Mouse (Mus musculus): ENCODE results near the gene Sirpa.

Gene Sirpa

DNA sequence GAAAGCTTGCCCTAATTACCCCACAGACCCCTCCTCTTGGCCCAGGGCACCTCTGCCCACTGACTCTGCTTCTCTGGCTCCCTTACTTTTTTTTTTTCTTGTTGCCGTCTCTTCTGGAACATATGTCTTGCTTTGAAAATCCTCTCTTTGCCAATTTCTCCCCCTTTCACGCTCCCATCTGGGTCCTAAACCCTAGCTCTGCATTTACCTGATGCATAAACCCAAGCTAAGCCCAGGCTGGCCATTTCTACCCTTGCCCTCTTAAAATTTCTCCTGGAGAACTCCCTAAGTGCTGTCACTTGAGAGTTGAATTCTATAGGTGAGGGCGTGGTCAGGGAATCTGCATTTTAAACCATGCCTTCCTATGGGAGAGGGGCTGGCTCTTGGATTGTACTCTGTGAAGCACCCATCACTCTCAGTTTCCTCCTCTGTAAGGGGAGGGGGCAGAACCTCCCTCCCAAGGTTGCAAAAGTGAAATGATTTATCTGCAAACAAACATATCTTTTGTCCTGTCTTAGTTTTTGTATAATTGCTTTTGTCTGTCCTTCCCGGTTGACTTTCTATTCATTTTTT, 18.8 kb upstream of the Sirpa start:
- Histone ChIP-seq H3K36me3 (ENCODE audit: control insufficient read depth, insufficient read depth, low read length, poor library complexity, severe bottlenecking) (no peaks in the 10 kb centered on the region), H3K27me3 (ENCODE audit: control insufficient read depth, insufficient read depth, low read length, poor library complexity, severe bottlenecking) (no peaks in the 10 kb centered on the region)
- DNase-seq (ENCODE audit: low read depth, low spot score): no peak

DNA sequence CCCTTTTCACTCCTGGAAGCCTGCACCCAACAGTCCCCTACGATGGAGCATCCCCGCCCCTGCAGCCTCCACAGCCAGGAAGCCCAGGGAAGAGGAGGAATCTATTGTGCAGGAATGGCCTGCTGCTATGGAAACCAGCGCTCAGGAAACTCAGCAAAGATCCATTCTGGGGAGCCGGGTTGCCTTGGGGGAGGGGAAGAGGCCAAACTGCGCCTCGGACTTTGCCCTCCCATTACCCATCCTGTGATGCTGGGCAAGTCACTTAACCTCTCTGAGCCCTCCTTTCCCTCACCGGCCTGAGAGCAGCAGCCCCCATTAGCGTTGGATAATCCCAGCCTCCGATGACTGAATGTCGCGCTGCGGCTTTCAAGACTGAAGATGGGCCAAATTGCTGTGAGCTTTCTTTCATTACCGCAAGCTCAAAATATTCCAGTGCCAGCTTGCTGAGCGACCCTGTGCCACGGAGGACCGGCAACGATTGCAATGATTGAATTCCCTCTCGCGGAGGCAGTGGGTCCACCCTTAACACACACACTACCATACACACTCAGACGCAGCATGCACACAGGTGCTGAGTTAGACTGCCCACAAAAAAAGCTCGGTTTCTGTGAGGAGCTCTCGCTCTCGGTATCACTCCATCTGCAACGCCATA, 18.1 kb upstream of the Sirpa start:
- no peaks in the 10 kb centered on the region for H3K27me3 ChIP-seq (ENCODE audit: control insufficient read depth, insufficient read depth, low read length, poor library complexity, severe bottlenecking)
- H3K36me3 ChIP-seq (ENCODE audit: control insufficient read depth, insufficient read depth, low read length, poor library complexity, severe bottlenecking): no peaks in the 10 kb centered on the region
- DNase-seq (ENCODE audit: low read depth, low spot score): no peak

GRCm38 (mm10) chr2:129575113-129575512, 17.5 kb upstream of the Sirpa start:
- Histone ChIP-seq H3K27me3 (ENCODE audit: control insufficient read depth, insufficient read depth, low read length, poor library complexity, severe bottlenecking) (no peaks in the 10 kb centered on the region), H3K36me3 (ENCODE audit: control insufficient read depth, insufficient read depth, low read length, poor library complexity, severe bottlenecking) (no peaks in the 10 kb centered on the region)
- peak; percentile 74 for DNase-seq (ENCODE audit: low read depth, low spot score)

- Histone ChIP-seq H3K36me3 (ENCODE audit: control insufficient read depth, insufficient read depth, low read length, poor library complexity, severe bottlenecking) (no peaks in the 10 kb centered on the region), H3K27me3 (ENCODE audit: control insufficient read depth, insufficient read depth, low read length, poor library complexity, severe bottlenecking) (no peaks in the 10 kb centered on the region)
- DNase-seq (ENCODE audit: low read depth, low spot score): no peak
Observed at GRCm38 (mm10) chr2:129576611-129577447, 15.8 kb upstream of the Sirpa start.

DNA sequence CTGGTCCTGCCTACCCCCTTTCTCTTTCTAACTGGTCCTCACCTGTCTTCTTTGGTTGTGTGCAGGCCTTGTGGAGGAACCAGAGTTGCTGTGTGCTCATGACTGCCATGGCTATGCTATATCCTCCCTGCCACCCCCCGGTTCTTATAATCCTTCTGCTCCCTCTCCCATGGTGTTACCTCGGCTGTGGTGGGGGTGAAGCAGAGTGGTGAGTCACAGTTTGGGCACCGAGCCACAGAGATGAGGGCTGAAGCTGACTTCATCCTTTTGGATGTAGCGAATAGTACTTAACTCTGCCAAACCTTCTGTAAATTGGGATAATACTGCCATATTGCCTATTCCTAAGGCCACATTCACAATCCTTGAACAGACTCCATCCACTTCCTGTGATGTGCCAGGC, 12.0 kb upstream of the Sirpa start:
- DNase-seq (ENCODE audit: low read depth, low spot score): no peak
- no peaks in the 10 kb centered on the region for H3K36me3 ChIP-seq (ENCODE audit: control insufficient read depth, insufficient read depth, low read length, poor library complexity, severe bottlenecking)
- H3K27me3 ChIP-seq (ENCODE audit: control insufficient read depth, insufficient read depth, low read length, poor library complexity, severe bottlenecking): no peaks in the 10 kb centered on the region

DNA sequence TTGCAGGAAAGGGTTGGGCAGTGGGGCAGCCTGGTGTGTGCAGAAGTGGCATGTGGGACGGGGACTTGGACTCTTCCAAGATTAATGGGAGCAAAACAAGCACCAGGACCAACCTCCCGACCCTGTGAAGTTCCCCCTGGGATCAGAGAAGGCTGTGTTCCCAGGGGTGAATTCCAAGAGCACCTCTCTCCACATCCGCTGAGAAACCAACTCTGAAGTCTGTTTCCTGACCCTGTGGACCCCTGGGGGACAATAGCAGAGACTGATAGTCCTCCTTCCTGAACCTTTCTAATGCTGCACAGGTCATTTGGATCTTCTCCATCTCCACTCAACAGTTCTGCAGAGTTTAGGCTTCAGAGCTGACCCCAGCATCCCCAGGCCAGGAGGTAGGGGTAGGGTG, 10.8 kb upstream of the Sirpa start:
- no peak for DNase-seq (ENCODE audit: low read depth, low spot score)
- Histone ChIP-seq H3K27me3 (ENCODE audit: control insufficient read depth, insufficient read depth, low read length, poor library complexity, severe bottlenecking) (no peaks in the 10 kb centered on the region), H3K36me3 (ENCODE audit: control insufficient read depth, insufficient read depth, low read length, poor library complexity, severe bottlenecking) (no peaks in the 10 kb centered on the region)

- no peaks in the 10 kb centered on the region for H3K36me3 ChIP-seq (ENCODE audit: control insufficient read depth, insufficient read depth, low read length, poor library complexity, severe bottlenecking)
- no peaks in the 10 kb centered on the region for H3K27me3 ChIP-seq (ENCODE audit: control insufficient read depth, insufficient read depth, low read length, poor library complexity, severe bottlenecking)
- no peak for DNase-seq (ENCODE audit: low read depth, low spot score)
Observed at GRCm38 (mm10) chr2:129582261-129582660, 10.4 kb upstream of the Sirpa start.

DNA sequence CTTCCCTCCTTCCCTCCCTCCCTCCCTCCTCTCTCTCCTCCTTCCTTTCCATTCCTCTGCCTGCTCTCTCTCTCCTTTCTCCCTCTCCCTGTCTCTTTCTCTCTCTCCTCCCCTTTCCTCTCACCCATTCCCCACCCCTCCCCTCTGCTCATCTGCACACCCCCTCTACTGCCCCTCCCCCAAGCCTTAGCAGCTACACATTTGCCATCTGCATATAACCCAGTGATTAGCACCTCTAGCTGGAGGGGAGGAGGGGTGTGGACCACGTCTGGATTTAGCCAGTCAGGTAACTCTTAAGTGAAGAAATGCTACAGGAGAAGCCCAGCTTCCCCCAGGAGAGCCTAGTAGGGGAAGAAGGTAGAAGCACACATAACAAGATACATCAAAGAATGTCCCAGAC, 7.7 kb upstream of the Sirpa start:
- no peak for DNase-seq (ENCODE audit: low read depth, low spot score)
- Histone ChIP-seq H3K36me3 (ENCODE audit: control insufficient read depth, insufficient read depth, low read length, poor library complexity, severe bottlenecking) (no peaks in the 10 kb centered on the region), H3K27me3 (ENCODE audit: control insufficient read depth, insufficient read depth, low read length, poor library complexity, severe bottlenecking) (no peaks in the 10 kb centered on the region)

DNA sequence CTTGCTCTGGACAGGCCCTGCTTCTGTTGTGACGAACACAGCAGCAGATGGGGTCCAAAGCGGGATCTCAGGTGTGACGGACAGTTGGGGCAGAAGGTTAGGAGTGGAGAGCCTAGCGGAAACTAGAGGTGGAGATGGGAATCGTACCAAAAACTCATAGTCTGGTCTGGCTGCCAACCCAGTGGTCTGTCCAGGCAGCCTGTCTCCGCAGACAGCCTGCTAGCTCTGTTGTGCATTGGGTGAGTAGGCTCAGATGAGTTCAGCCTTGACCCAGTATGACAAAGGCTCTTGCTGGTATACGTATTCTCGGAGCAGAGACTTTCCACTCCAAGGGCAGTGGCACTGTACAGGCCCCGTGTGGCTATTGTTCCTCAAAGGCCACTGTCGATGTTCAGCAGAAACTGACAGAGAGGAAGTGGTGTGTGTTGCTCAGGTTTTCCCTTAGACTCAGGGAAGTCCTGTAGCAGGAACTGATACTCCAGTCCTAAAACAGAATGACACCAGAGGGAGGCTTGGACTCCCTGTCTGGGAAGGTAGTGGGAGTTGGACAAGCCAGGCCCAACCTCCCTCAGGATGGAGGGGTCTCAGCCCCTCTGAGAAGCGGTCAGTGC, 6.6 kb upstream of the Sirpa start:
- peak; percentile 69 for DNase-seq (ENCODE audit: low read depth, low spot score)
- Histone ChIP-seq H3K27me3 (ENCODE audit: control insufficient read depth, insufficient read depth, low read length, poor library complexity, severe bottlenecking) (no peaks in the 10 kb centered on the region), H3K36me3 (ENCODE audit: control insufficient read depth, insufficient read depth, low read length, poor library complexity, severe bottlenecking) (no peaks in the 10 kb centered on the region)

DNA sequence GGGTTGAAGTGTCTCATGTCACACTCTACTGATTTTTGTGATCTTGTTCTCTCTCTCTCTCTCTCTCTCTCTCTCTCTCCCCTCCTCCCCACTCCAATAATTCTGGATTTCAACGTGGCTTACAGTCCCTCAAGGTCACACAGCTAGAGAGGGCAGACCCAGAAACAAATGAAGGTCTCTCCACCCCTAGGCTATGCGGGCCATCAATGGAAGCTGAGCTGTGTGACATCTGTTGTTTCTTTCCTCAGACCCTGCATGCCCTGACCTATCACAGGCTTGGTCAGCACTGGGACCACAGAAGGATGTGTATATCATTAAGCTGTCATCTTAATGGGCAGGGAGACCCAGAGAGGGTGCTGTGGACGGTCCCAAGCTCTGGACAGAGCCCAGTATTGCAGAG, 5.4 kb upstream of the Sirpa start:
- no peak for DNase-seq (ENCODE audit: low read depth, low spot score)
- Histone ChIP-seq H3K27me3 (ENCODE audit: control insufficient read depth, insufficient read depth, low read length, poor library complexity, severe bottlenecking) (no peaks in the 10 kb centered on the region), H3K36me3 (ENCODE audit: control insufficient read depth, insufficient read depth, low read length, poor library complexity, severe bottlenecking) (no peaks in the 10 kb centered on the region)

- Histone ChIP-seq H3K27me3 (ENCODE audit: control insufficient read depth, insufficient read depth, low read length, poor library complexity, severe bottlenecking) (no peaks in the 10 kb centered on the region), H3K36me3 (ENCODE audit: control insufficient read depth, insufficient read depth, low read length, poor library complexity, severe bottlenecking) (no peaks in the 10 kb centered on the region)
- DNase-seq (ENCODE audit: low read depth, low spot score): no peak
Observed at GRCm38 (mm10) chr2:129587825-129588251, 4.8 kb upstream of the Sirpa start.

- DNase-seq (ENCODE audit: low read depth, low spot score): peak; percentile 15
- no peaks in the 10 kb centered on the region for H3K27me3 ChIP-seq (ENCODE audit: control insufficient read depth, insufficient read depth, low read length, poor library complexity, severe bottlenecking)
- H3K36me3 ChIP-seq (ENCODE audit: control insufficient read depth, insufficient read depth, low read length, poor library complexity, severe bottlenecking): no peaks in the 10 kb centered on the region
Observed at GRCm38 (mm10) chr2:129591897-129592296, 738 bp upstream of the Sirpa start.

GRCm38 (mm10) chr2:129593141-129593875, 673 bp downstream of the Sirpa start:
- H3K36me3 ChIP-seq (ENCODE audit: control insufficient read depth, insufficient read depth, low read length, poor library complexity, severe bottlenecking): no peaks in the 10 kb centered on the region
- DNase-seq (ENCODE audit: low read depth, low spot score): peak; percentile 43
- H3K27me3 ChIP-seq (ENCODE audit: control insufficient read depth, insufficient read depth, low read length, poor library complexity, severe bottlenecking): no peaks in the 10 kb centered on the region

- H3K27me3 ChIP-seq (ENCODE audit: control insufficient read depth, insufficient read depth, low read length, poor library complexity, severe bottlenecking): no peaks in the 10 kb centered on the region
- H3K36me3 ChIP-seq (ENCODE audit: control insufficient read depth, insufficient read depth, low read length, poor library complexity, severe bottlenecking): no peaks in the 10 kb centered on the region
- DNase-seq (ENCODE audit: low read depth, low spot score): peak; percentile 11
Observed at GRCm38 (mm10) chr2:129593876-129594421, 1.3 kb downstream of the Sirpa start.
